Mouse (Mus musculus): Measurements from ENCODE around the gene Cdadc1. TPM values are rescaled to one million over a fixed set of nuclear protein-coding genes. Genes with fewer than 3 reads are reported as not detected.

Cdadc1 gene
- polyA plus RNA-seq (2012; rRNA removed) = 0.47 and 1.3 TPM in 2 replicates

DNA sequence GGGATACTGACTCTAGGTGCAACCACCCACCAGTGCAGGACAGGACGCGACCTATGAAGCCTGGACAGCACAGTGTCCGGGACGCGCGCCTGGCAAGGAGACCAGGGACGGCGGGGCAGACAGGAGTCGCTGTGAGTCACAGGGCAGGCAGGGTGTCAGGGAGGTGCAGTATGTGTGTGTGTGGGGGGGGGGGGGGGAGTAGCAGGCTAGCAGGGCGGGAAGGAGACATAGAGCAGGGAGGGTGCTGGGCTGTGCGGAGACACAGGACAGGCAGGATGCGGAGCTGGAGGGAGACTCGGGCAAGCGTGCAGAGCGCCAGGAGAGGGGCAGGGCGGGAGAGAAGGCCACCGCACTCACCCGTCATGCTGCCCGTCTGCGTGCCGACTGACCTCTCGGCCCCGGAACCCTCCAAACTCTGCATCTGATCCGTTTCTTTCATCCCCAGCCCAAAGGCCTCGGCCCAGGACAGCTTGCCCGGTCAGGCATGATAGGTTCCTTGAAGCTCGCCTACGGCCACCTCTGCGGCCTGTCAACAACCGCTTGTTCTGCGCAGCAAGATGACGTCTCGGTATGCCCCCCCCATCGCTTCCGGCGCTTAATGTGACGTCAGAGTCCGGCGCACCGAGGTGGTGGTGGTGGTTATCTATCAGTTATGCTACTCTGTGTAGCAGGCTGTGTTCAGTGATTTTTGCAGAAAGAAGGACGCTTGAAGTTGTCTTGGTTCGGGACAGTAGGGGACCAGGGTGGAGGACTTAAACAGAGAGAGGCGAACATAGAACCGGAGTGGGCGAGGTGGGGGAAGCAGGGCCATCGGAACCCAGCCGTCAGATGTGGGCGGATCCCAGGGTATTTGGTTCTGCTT is at the start of gene Cdadc1:
Gene Cdadc1 (minus strand): TSS at position 562 of the 862 bp plus-strand sequence.

DNA sequence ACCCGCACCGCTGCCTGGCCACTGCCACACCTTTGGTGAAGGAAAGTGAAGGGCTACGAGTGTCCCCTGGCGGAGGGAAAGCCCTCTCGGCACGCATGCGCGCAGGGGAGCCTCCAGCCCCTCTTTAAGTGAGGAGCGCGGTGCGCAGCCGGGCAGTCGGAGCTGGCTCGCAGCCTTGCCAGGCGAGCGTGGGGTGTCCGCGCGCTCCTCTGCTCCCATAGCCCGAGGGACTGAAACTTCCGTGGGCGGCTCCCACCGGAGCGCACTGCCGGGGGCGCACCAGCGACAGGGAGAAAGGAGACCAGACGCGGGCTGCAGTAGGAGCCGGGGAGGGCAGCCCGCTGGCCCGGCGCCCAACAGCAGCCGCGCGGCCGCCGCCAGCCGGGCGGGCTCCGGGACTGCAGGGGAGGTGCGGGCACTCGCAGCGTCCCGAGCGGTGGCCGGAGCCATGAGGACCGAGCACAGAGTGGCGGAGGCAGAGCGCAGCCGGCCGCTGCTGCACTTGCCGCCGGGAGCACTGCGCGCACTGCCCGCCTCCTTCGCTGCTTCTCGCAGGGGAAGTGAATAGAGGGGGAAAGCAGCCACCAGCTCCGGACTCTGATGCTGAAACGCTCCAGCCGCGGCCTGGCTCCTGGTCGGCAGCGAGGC is 27.5 kb upstream of the Cdadc1 start, which contains the start of gene Shisa2:
Gene Shisa2 (plus strand): TSS at position 151 of the 648 bp plus-strand sequence.

Other genes with a start within 250 kb of the Cdadc1 start
- gene Phf11d, start 232.5 kb downstream of the Cdadc1 start, polyA plus RNA-seq (2012; rRNA removed) = 1.6 and 1.8 TPM in 2 replicates
- 0.02 and 0.04 TPM in 2 replicates for gene Phf11c, start 202.6 kb downstream of the Cdadc1 start, polyA plus RNA-seq (2012; rRNA removed)
- 2.6 and 3.1 TPM in 2 replicates for gene Setdb2, start 157.1 kb downstream of the Cdadc1 start, polyA plus RNA-seq (2012; rRNA removed)
- gene Cab39l, start 157.0 kb downstream of the Cdadc1 start, polyA plus RNA-seq (2012; rRNA removed) = 2.8 and 3.4 TPM in 2 replicates
- gene Shisa2, start 27.3 kb upstream of the Cdadc1 start, polyA plus RNA-seq (2012; rRNA removed) = 7.7 and 10.9 TPM in 2 replicates

All from stomach, adult 2 months (tissue).